Mouse (Mus musculus): ENCODE results near the gene Lmo4.
A peak's percentile ranks its signal among the peaks of the same experiment; 100 is the strongest.

- TF ChIP-seq POLR2A (IDR thresholded peaks at IDR 0.05; ENCODE audit: borderline replicate concordance, insufficient read depth, low read length) (no peak), CTCF (IDR thresholded peaks at IDR 0.05; ENCODE audit: borderline replicate concordance, insufficient read depth, low read depth, low read length) (peak; percentile 53; the same call in 1 of the 2 replicates)
These were observed 2.5 kb upstream of the Lmo4 start for GRCm38 (mm10) chr3:144207498-144207897.

All from cerebellum, adult 2 months (tissue).